Mouse (Mus musculus) hindbrain, embryonic 13.5 days (tissue): ENCODE results near the gene Hjurp. TPM values are rescaled to one million over a fixed set of nuclear protein-coding genes. Genes with fewer than 3 reads are reported as not detected.

Source experiments
- ATAC-seq: fragments of 200-750 bp; cut with Nextera tagmentation; 2 replicates; pipeline ENCODE4 v1.8.0; 2017; ENCODE audit warnings: moderate TSS enrichment; ENCODE audit not compliant: low FRiP score
- H3K27ac ChIP-seq: fragments of 300-500 bp; sonication (generic); 2 replicates; pipeline ENCODE4 v1.5.1; 2015; ENCODE audit warnings: inconsistent platforms, mild to moderate bottlenecking, moderate library complexity
- H3K27me3 ChIP-seq: fragments of 300-500 bp; sonication (generic); 2 replicates; pipeline ENCODE4 v1.6.1; 2015; ENCODE audit warnings: mild to moderate bottlenecking, inconsistent platforms
- H3K36me3 ChIP-seq: fragments of 300-500 bp; sonication (generic); 2 replicates; pipeline ENCODE4 v1.6.1; 2015; ENCODE audit warnings: mild to moderate bottlenecking, inconsistent platforms
- H3K4me1 ChIP-seq: fragments of 300-500 bp; sonication (generic); replicated peaks from 2 replicates; pipeline ENCODE4 v1.6.1; 2015; ENCODE audit warnings: inconsistent platforms
- H3K4me2 ChIP-seq: fragments of 300-500 bp; sonication (generic); 2 replicates; pipeline ENCODE4 v1.6.1; 2015; ENCODE audit warnings: inconsistent platforms, mild to moderate bottlenecking, moderate library complexity
- H3K4me3 ChIP-seq: fragments of 300-500 bp; sonication (generic); 2 replicates; pipeline ENCODE4 v1.5.1; 2015; ENCODE audit warnings: mild to moderate bottlenecking, inconsistent platforms
- H3K9ac ChIP-seq: fragments of 300-500 bp; sonication (generic); 2 replicates; pipeline ENCODE4 v1.6.1; 2015; ENCODE audit warnings: mild to moderate bottlenecking, inconsistent platforms
- H3K9me3 ChIP-seq: fragments of 300-500 bp; sonication (generic); 2 replicates; pipeline ENCODE4 v1.6.1; 2016; ENCODE audit warnings: inconsistent platforms
- WGBS: fragments of 180-500 bp; shearing (Covaris S2); methylation state at CpG from one replicate; pipeline ENCODE4 v1.1.7; 2015; 5-methylcytosine and 5-hydroxymethylcytosine counted together
- polyA plus RNA-seq: library from polyadenylated mRNA; unstranded; fragments of >200 nt; fragmentation: Nextera tagmentation; extraction: Ambion mirVana; gene quantifications from 2 replicates; pipeline ENCODE4 v1.2.1, GENCODE M21; 2015

Gene Hjurp
- polyA plus RNA-seq, 1 experiment from 2014 or later = 82.0 TPM

DNA sequence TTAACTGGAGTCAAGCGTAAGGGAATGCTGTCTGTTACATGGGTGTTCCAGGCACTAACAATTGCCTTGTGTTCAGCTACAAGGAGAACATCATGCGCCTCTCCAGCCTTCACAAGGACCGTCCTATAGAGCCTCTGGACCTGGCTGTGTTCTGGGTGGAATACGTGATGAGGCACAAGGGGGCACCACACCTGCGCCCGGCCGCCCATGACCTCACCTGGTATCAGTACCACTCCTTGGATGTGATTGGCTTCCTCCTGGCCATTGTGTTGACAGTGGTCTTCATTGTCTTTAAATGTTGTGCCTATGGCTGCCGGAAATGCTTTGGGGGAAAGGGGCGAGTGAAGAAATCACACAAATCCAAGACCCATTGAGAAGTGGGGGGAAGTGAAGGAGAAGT lies 59.4 kb downstream of the Hjurp start:
- Histone ChIP-seq H3K4me1 (no peaks in the 10 kb centered on the region), H3K9ac (no peak overlapping the region), H3K27ac (no peak overlapping the region), H3K9me3 (peaks cover 47% of the 10 kb centered on the region), H3K4me3 (no peak overlapping the region), H3K27me3 (no peaks in the 10 kb centered on the region), H3K4me2 (no peak overlapping the region), H3K36me3 (no peaks in the 10 kb centered on the region)
- ATAC-seq = no peak
- 75% methylated on average over 9 of the region's 9 CpGs for WGBS

DNA sequence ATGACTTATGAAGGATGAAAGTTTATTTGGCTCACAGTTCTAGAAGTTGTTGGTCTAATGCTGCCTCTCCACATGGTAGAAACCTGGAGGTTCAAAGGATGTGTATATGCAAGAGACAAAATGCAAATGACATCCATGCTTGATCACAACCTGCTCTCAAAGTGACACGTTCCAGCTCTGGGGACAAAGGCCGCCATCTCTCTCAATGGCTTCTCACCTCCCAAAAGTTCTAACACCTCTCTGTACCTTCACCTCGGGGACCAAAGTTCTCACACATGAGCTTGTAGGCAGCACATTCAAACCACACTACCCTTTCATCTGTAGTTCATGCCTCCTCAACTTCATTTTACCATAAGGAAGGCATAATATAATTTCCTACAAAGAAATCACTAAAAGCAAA lies 59.9 kb downstream of the Hjurp start:
- WGBS = 45% methylated on average over 3 of the region's 3 CpGs
- Histone ChIP-seq H3K4me1 (no peaks in the 10 kb centered on the region), H3K36me3 (no peaks in the 10 kb centered on the region), H3K27ac (no peak overlapping the region), H3K4me3 (no peak overlapping the region), H3K9ac (no peak overlapping the region), H3K4me2 (no peak overlapping the region), H3K27me3 (no peaks in the 10 kb centered on the region), H3K9me3 (peaks cover 52% of the 10 kb centered on the region)
- no peak for ATAC-seq

DNA sequence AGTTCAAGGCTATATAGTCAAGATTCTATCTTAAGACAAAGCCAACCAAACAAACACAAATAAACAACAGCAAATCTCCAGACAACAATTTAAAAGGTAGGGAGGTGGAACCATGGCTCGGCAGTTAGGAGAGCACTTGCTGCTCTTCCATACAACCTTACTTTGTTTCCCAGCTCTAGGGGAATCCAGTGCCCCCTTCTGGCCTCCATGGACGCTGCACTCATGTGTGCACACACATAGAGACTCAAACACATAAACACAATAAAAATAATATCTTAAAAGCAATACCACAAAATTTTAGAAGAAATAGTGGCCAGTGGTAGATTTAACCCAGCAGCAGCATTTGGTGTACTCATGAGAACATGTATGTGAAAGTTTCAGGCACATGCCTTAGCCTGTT lies 60.3 kb downstream of the Hjurp start:
- Histone ChIP-seq H3K4me1 (no peaks in the 10 kb centered on the region), H3K27me3 (no peaks in the 10 kb centered on the region), H3K27ac (no peak overlapping the region), H3K4me3 (no peak overlapping the region), H3K36me3 (no peaks in the 10 kb centered on the region), H3K9ac (no peak overlapping the region), H3K9me3 (peaks cover 54% of the 10 kb centered on the region), H3K4me2 (no peak overlapping the region)
- WGBS = 69% methylated on average over 2 of the region's 2 CpGs
- no peak for ATAC-seq

DNA sequence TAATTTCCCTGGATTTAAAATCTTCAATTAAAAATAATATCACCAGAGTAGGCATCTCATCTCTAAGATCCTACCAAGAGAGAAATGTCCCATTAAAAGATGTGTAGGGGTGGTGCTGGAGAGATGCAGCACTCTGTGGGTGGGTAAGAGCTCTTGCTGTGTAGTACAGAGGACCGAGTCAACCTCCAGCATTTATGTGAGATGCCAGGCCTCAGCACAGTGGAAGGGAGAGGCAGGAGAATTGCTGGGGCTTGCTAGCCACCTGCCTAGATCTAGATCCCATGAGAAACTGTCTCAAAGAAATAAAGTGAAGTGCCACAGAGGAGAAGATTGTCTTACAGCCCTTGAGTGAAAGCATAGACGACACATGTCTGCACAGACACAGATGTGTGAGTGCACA lies 60.9 kb downstream of the Hjurp start:
- Histone ChIP-seq H3K9me3 (peaks cover 58% of the 10 kb centered on the region), H3K4me3 (no peak overlapping the region), H3K4me1 (no peaks in the 10 kb centered on the region), H3K9ac (no peak overlapping the region), H3K27me3 (no peaks in the 10 kb centered on the region), H3K27ac (no peak overlapping the region), H3K36me3 (no peaks in the 10 kb centered on the region), H3K4me2 (no peak overlapping the region)
- no peak for ATAC-seq
- 57% methylated on average over 2 of the region's 2 CpGs for WGBS

DNA sequence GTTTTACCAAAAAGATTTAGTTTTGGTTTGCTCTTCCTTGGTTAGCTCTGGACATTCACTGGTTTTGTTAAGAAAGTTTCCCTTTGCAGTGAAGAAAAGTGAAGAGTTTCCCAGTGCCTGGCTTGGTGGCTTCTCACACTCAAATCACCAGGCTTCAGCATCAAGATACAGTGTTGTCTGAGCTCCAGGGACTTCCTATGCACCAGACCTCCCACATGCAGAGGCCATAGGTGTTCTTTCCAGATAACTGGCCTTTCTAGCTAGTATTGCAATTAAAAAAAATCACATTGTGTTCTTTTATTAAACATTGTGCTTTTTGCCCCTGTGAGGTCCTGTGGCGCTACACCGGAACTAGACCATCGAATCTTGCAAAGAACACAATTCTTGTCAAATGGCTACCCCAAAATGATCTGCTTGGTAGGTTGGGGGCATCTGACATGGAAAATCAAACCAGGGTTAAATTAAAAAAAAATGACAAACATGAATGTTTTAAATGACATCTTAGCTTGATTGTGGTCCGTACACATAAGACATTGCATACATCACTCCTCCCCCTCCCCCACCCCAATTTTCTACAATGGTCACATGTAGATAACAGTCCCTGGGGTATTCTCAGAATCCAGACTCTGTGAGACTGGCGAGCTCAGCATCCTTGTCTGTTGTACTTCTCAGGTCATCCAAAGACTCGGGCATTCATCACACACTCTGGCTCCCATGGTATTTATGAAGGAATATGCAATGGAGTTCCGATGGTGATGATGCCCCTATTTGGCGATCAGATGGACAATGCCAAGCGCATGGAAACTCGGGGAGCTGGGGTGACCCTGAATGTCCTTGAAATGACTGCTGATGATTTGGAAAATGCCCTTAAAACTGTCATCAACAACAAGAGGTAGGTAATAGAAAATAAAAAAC lies 61.7 kb downstream of the Hjurp start:
- H3K9me3 ChIP-seq = peaks cover 62% of the 10 kb centered on the region
- H3K27me3 ChIP-seq = no peaks in the 10 kb centered on the region
- no peaks in the 10 kb centered on the region for H3K4me1 ChIP-seq
- no peaks in the 10 kb centered on the region for H3K36me3 ChIP-seq
- WGBS = 68% methylated on average over 10 of the region's 10 CpGs
- no peak overlapping the region for H3K9ac ChIP-seq
- no peak overlapping the region for H3K4me3 ChIP-seq
- H3K27ac ChIP-seq = no peak overlapping the region
- no peak overlapping the region for H3K4me2 ChIP-seq
- 0 out of 2 replicates have a peak, but pooled peaks have one; percentile 8 for ATAC-seq

DNA sequence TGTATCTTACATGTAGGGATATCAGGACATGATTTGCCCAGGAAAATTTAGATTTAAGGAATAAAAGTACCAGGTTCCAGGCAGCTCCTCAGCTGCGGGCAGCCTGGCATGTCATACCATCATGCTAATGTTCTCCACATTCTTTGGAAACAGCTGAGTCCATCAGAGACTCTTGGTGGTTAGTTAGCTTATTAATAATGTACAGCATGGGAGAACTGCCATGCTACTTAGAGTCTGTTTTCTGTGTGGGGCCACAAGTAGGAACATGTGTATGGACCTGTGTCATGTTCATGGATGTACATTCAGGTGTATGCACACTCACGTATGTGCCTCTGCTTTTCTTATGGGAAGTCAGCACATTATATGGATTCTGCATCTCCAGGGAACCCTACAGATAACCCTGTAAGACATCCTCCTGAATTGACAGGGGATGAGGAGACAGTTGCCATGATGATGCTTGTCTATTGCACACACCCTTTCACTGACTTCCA lies 62.9 kb downstream of the Hjurp start:
- ATAC-seq = no peak
- Histone ChIP-seq H3K4me3 (no peak overlapping the region), H3K36me3 (no peaks in the 10 kb centered on the region), H3K9me3 (peaks cover 64% of the 10 kb centered on the region), H3K4me1 (no peaks in the 10 kb centered on the region), H3K9ac (no peak overlapping the region), H3K27me3 (no peaks in the 10 kb centered on the region), H3K4me2 (no peak overlapping the region), H3K27ac (no peak overlapping the region)
- 81% methylated on average over 2 of the region's 2 CpGs for WGBS

DNA sequence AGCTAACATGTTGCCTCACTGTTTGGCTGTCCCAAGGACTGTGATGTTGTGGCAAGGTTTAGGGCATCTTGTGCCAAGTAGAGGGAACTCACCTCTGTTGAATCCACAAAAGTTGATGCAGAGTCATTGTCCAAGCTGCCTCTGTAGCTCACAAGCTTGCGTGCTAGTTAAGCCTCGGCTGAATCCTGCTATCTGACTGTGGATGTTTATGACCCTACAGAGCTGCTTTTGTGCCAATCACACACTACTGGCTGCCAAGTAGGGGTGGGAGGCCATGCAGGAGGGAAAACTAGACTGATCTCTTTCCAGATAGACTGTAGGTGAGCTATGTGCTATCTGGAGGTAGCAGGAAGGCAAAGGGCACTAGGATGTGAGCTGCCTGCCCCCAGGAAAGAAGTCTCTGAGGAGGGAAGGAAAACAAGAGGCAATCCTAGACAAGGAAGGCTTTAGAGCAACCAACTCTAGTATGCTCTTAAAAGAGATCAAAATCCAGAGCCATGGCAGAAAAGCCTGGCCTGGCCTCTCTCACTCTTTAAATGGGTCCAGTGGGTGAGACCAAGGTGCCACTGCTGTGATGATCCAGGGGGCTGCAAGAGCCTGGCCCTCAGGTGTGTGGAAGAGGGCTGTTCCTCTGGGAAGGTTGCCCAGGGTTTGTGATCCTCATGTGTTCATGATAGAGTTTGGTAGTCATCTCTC lies 63.5 kb downstream of the Hjurp start:
- ATAC-seq = no peak
- H3K27me3 ChIP-seq = no peaks in the 10 kb centered on the region
- no peak overlapping the region for H3K9ac ChIP-seq
- no peaks in the 10 kb centered on the region for H3K36me3 ChIP-seq
- WGBS = 85% methylated on average over 2 of the region's 2 CpGs
- no peak overlapping the region for H3K27ac ChIP-seq
- H3K9me3 ChIP-seq = peaks cover 64% of the 10 kb centered on the region
- H3K4me1 ChIP-seq = no peaks in the 10 kb centered on the region
- H3K4me3 ChIP-seq = no peak overlapping the region
- H3K4me2 ChIP-seq = no peak overlapping the region

DNA sequence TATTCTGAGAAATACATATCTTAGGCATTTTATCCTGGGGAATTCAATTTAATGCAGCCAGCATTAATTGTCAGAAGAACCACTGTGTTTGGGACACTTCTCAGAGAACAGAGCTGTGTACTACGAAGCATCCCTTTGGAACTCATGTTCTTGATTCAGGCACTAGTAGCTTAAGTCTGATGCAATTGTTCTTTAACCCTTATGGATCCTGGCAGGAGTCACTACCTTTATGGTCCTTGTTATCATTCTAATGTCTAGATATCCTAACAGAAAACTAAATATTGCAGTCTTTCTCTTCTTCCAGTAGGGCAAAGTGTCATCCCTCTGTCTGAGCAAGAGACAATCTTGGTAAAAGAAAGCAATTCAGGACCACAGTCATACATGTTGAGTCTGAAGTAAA lies 64.4 kb downstream of the Hjurp start:
- Histone ChIP-seq H3K4me2 (no peak overlapping the region), H3K9me3 (peaks cover 64% of the 10 kb centered on the region), H3K36me3 (no peaks in the 10 kb centered on the region), H3K9ac (no peak overlapping the region), H3K4me1 (no peaks in the 10 kb centered on the region), H3K4me3 (no peak overlapping the region), H3K27me3 (no peaks in the 10 kb centered on the region), H3K27ac (no peak overlapping the region)
- no peak for ATAC-seq
- 83% methylated on average over 1 of the region's 1 CpGs for WGBS

Other genes starting within 250 kb of the Hjurp start
- gene Ugt1a10, start 222.2 kb downstream of the Hjurp start, polyA plus RNA-seq = not detected in 2 replicates
- gene Ugt1a9, start 206.8 kb downstream of the Hjurp start, polyA plus RNA-seq = not detected in 2 replicates
- not detected in 2 replicates for gene Ugt1a8, start 189.8 kb downstream of the Hjurp start, polyA plus RNA-seq
- 1.1 and 2.1 TPM in 2 replicates for gene Ugt1a7c, start 182.6 kb downstream of the Hjurp start, polyA plus RNA-seq
- gene Ugt1a6b, start 174.4 kb downstream of the Hjurp start, polyA plus RNA-seq = 0.54 and 2.2 TPM in 2 replicates
- 2.3 and 3.4 TPM in 2 replicates for gene Ugt1a6a, start 142.8 kb downstream of the Hjurp start, polyA plus RNA-seq
- not detected in 2 replicates for gene Ugt1a5, start 111.6 kb downstream of the Hjurp start, polyA plus RNA-seq
- not detected in 2 replicates for gene Ugt1a2, start 77.0 kb downstream of the Hjurp start, polyA plus RNA-seq
- gene Dnajb3, start 71.9 kb downstream of the Hjurp start, polyA plus RNA-seq = 15.6 and 15.8 TPM in 2 replicates
- gene Ugt1a1, start 65.7 kb downstream of the Hjurp start, polyA plus RNA-seq = not detected in 2 replicates
- gene Mroh2a, start 50.6 kb downstream of the Hjurp start, polyA plus RNA-seq = 0.66 and 0.79 TPM in 2 replicates
- 0.04 TPM in 1 of 2 replicates, not detected in the other for gene Trpm8, start within 50 bp of the Hjurp start, polyA plus RNA-seq
- 0.39 TPM in 1 of 2 replicates, not detected in the other for gene Spp2, start 129.3 kb upstream of the Hjurp start, polyA plus RNA-seq
- gene Glrp1, start 232.4 kb upstream of the Hjurp start, polyA plus RNA-seq = not detected in 2 replicates